Mouse (Mus musculus) left cerebral cortex, adult 2 months (tissue): ENCODE results near the gene Rpp40. TPM values are rescaled to one million over a fixed set of nuclear protein-coding genes. Genes with fewer than 3 reads are reported as not detected.

Source experiments
- DNase-seq, 2 experiments: peaks; one replicate each; pipeline ENCODE4 v3.0.0; 2021 to 2022; ENCODE audit warnings: low spot score in 2 of 2, mixed read lengths in 1 of 2; ENCODE audit errors: extremely low spot score in 1 of 2
- H3K27ac ChIP-seq: fragments of 200-600 bp; 2 replicates; pipeline ENCODE4 v1.8.1; 2022
- H3K4me3 ChIP-seq: fragments of 200-600 bp; 2 replicates; pipeline ENCODE4 v1.8.1; 2022
- CTCF ChIP-seq: fragments of 200-600 bp; IDR thresholded peaks from 2 replicates; pipeline ENCODE4 v1.8.1; 2022; ENCODE audit warnings: antibody characterized with exemption, mild to moderate bottlenecking, moderate library complexity
- intact Hi-C: fragments of 180-260 bp; cut with DNase I; formaldehyde crosslinking; loops from one replicate; pipeline ENCODE4 v1.15.1; 2025
- total RNA-seq, 2 experiments: library from RNA; stranded (reverse); gene quantifications; 2 replicates each; pipeline ENCODE4 v1.2.3; 2021

Gene Rpp40
- total RNA-seq, 2 experiments from 2014 or later = 5.5 to 5.8 TPM

DNA sequence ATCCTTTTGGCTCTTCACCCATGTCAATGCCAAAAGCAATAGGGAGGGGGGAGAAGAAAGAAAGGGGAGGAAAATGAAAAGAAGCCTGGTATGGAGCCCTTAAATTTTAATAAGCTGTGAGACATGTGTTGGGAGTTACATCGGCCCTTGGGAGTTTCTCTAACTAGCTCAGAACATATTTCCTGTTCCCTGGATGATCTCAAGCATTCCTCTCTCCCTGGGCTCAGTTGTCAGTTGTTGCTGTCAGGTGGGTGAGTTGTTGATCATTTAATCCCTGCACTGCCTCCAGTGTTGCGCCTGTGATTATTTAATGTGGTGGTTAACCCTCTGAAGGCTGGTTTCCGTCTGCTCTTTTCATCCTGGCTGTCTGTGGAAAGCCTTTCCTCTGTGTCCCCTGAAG, 60.9 kb downstream of the Rpp40 start:
- Histone ChIP-seq H3K4me3 (no peak overlapping the region), H3K27ac (no peak overlapping the region)
- intact Hi-C loops = no loop called here
- TF ChIP-seq CTCF = no peak
- DNase-seq = no peak

Other genes with a start within 250 kb of the Rpp40 start
- 10 to 100 TPM; 54.1 to 54.3 TPM for gene Cdyl, start 246.5 kb downstream of the Rpp40 start, total RNA-seq
- 10 to 100 TPM; 17.0 to 19.0 TPM for gene Ppp1r3g, start 52.5 kb upstream of the Rpp40 start, total RNA-seq
- 10 to 100 TPM; 34.4 to 40.7 TPM for gene Fars2, start 211.1 kb upstream of the Rpp40 start, total RNA-seq
- gene Lyrm4, start 211.2 kb upstream of the Rpp40 start, total RNA-seq = 10 to 100 TPM; 20.7 to 21.6 TPM